Mouse (Mus musculus) thymus, adult 2 months (tissue): ENCODE data around the gene Slc9a9.

Source experiments
- CTCF ChIP-seq: fragments of 200-500 bp; IDR thresholded peaks from 2 replicates; pipeline ENCODE4 v1.5.1; 2012; ENCODE audit warnings: mild to moderate bottlenecking, control low read depth, low read length, moderate library complexity, borderline replicate concordance; ENCODE audit not compliant: control insufficient read depth, poor library complexity, insufficient read depth; ENCODE audit errors: extremely low read depth
- POLR2A ChIP-seq: fragments of 200-500 bp; IDR thresholded peaks from 2 replicates; pipeline ENCODE4 v1.6.1; 2012; ENCODE audit warnings: mild to moderate bottlenecking, low read length, control low read depth, moderate library complexity; ENCODE audit not compliant: control insufficient read depth, poor library complexity, insufficient read depth; ENCODE audit errors: extremely low read depth

GRCm38 (mm10) chr9:95072450-95072955 lies 402.8 kb downstream of the Slc9a9 start:
- no peak for TF ChIP-seq CTCF
- TF ChIP-seq POLR2A, result no peak
